In the genomic region with DNA sequence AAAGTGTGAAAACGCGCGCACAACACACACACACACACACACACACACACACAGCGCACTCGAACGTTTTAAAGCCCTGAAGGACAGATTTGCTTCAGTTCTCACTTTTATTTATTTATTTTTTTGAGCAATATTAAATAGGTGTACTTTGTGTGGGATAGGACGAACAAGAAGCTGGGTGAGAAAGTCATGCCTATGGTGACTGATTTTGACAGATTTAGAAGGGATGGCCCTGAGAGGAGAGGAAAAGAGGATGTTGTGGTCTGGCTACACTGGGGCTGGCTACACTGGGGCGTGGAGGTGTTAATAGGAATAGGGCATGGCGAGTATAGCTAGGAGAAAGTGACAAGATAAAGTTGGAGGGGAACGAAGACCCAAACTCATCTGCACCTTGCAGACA, we compare ENCODE assay signal across 8 mouse cellular contexts. TPM values are rescaled to one million over a fixed set of nuclear protein-coding genes. Genes with fewer than 3 reads are reported as not detected.
A peak's percentile ranks its signal among the peaks of the same experiment; 100 is the strongest.
DNase-seq lines count a peak whose midpoint lies in the region; ATAC-seq and TF ChIP-seq lines count a peak whose summit lies in the region.

No protein-coding gene starts in this region.

- no peak for ATAC-seq in heart, embryonic 12.5 days (ENCODE audit: insufficient number of reproducible peaks, low FRiP score)
- peak; percentile 64 for ATAC-seq in granulocyte monocyte progenitor cell, adult 5-6 weeks (replicated peaks; ENCODE audit: poor library complexity, severe bottlenecking)
- no peak for ATAC-seq in liver, embryonic 16.5 days (ENCODE audit: low read depth)
- ATAC-seq in stomach, embryonic 16.5 days (ENCODE audit: insufficient read depth, low FRiP score), result no peak

- intact Hi-C loops in left cerebral cortex, postnatal 25 days (cut with DNase I), result loop anchor here (5.0 kb wide), 2 partner anchors 720 to 1055 kb away; a partner anchor contains a TSS

- WGBS in heart, embryonic 12.5 days, result 50% methylated on average over 10 of the region's 10 CpGs
- 23% methylated on average over 10 of the region's 10 CpGs for WGBS in liver, embryonic 16.5 days (ENCODE audit: insufficient replicate concordance)
- WGBS in stomach, embryonic 16.5 days, result 48% methylated on average over 10 of the region's 10 CpGs

- no peak for DNase-seq in heart, postnatal 4 days
- DNase-seq in ES-E14 (ENCODE audit: low read depth, low spot score), result no peak
- DNase-seq in left cerebral cortex, postnatal 25 days (ENCODE audit: low spot score in 2 of 2), result no peak
- DNase-seq in ovary, postnatal 14 days (ENCODE audit: low spot score), result no peak

- peaks cover 19% of the 10 kb centered on the region for H3K4me1 ChIP-seq in heart, embryonic 12.5 days (replicated peaks)
- peaks cover 0 to 5% of the 10 kb centered on the region in 2 experiments; a peak in 1 of 4 replicates for H3K4me1 ChIP-seq in ES-E14 (ENCODE audit: control insufficient read depth in 2 of 2, insufficient read depth in 2 of 2, low read length in 2 of 2, poor library complexity in 1 of 2)
- H3K4me1 ChIP-seq in liver, embryonic 16.5 days (ENCODE audit: control insufficient read depth, low read depth, low read length), result peaks cover 19% of the 10 kb centered on the region
- H3K4me1 ChIP-seq in stomach, embryonic 16.5 days (ENCODE audit: control insufficient read depth, insufficient read depth, low read length), result peaks cover 13% of the 10 kb centered on the region

- H3K4me2 ChIP-seq in heart, embryonic 12.5 days, result peak overlapping the region; percentile 86
- peak overlapping the region; percentile 93 for H3K4me2 ChIP-seq in liver, embryonic 16.5 days (ENCODE audit: low read depth, low read length)
- H3K4me2 ChIP-seq in stomach, embryonic 16.5 days (ENCODE audit: low read depth, low read length), result peak overlapping the region; percentile 69

- peak overlapping the region; percentile 89 for H3K9ac ChIP-seq in heart, embryonic 12.5 days
- H3K9ac ChIP-seq in ES-E14 (ENCODE audit: insufficient read depth, low read depth, low read length, poor library complexity, severe bottlenecking), result peak overlapping the region; percentile 96
- H3K9ac ChIP-seq in liver, embryonic 16.5 days (ENCODE audit: low read depth, low read length), result peak overlapping the region; percentile 92
- peak overlapping the region; percentile 94 for H3K9ac ChIP-seq in stomach, embryonic 16.5 days (ENCODE audit: low read length)

- no peaks in the 10 kb centered on the region for H3K9me3 ChIP-seq in heart, embryonic 12.5 days (replicated peaks)
- no peaks in the 10 kb centered on the region for H3K9me3 ChIP-seq in ES-E14 (ENCODE audit: control insufficient read depth, insufficient read depth, low read depth, low read length)
- H3K9me3 ChIP-seq in liver, embryonic 16.5 days (replicated peaks; ENCODE audit: control insufficient read depth, low read length), result no peaks in the 10 kb centered on the region
- H3K9me3 ChIP-seq in stomach, embryonic 16.5 days (replicated peaks; ENCODE audit: control insufficient read depth, low read length), result no peaks in the 10 kb centered on the region

- peak overlapping the region; percentile 89 for H3K4me3 ChIP-seq in heart, embryonic 12.5 days
- H3K4me3 ChIP-seq in ES-E14 (ENCODE audit: insufficient read depth in 1 of 2, low read depth in 1 of 2, low read length in 2 of 2, poor library complexity in 1 of 2, severe bottlenecking in 1 of 2), result peak overlapping the region; percentile 83 to 98; a peak in 3 of 4 replicates
- peak overlapping the region; percentile 99 for H3K4me3 ChIP-seq in liver, embryonic 16.5 days (ENCODE audit: low read depth, low read length)
- H3K4me3 ChIP-seq in stomach, embryonic 16.5 days (replicated peaks; ENCODE audit: low read length), result peak overlapping the region; percentile 95

- H3K27me3 ChIP-seq in heart, embryonic 12.5 days (replicated peaks), result no peaks in the 10 kb centered on the region
- H3K27me3 ChIP-seq in liver, embryonic 16.5 days (ENCODE audit: control insufficient read depth, insufficient read depth, low read depth, low read length), result no peaks in the 10 kb centered on the region
- no peaks in the 10 kb centered on the region for H3K27me3 ChIP-seq in stomach, embryonic 16.5 days (ENCODE audit: control insufficient read depth, insufficient read depth, low read length)

- in situ Hi-C loops in ES-E14 (cut with MboI; ENCODE audit: low sequenced_read_pairs in 2 of 2, unreplicated experiment in 2 of 2), result no loop called here

- H3K36me3 ChIP-seq in heart, embryonic 12.5 days, result no peaks in the 10 kb centered on the region
- no peaks in the 10 kb centered on the region for H3K36me3 ChIP-seq in ES-E14 (ENCODE audit: control insufficient read depth, insufficient read depth, low read length, poor library complexity, severe bottlenecking)
- no peaks in the 10 kb centered on the region for H3K36me3 ChIP-seq in liver, embryonic 16.5 days (ENCODE audit: control insufficient read depth, insufficient read depth)
- H3K36me3 ChIP-seq in stomach, embryonic 16.5 days (ENCODE audit: control insufficient read depth, insufficient read depth, low read length), result no peaks in the 10 kb centered on the region

- 0 out of 2 replicates have a peak overlapping the region, but pooled peaks have one; percentile 93 for H3K27ac ChIP-seq in heart, embryonic 12.5 days (ENCODE audit: poor library complexity, severe bottlenecking)
- no peak overlapping the region for H3K27ac ChIP-seq in ES-E14 (ENCODE audit: insufficient read depth, low read depth, low read length, poor library complexity, severe bottlenecking)
- H3K27ac ChIP-seq in liver, embryonic 16.5 days (ENCODE audit: low read length), result peak overlapping the region; percentile 92
- H3K27ac ChIP-seq in stomach, embryonic 16.5 days (ENCODE audit: low read length), result peak overlapping the region; percentile 86; the same call in 1 of the 2 replicates

TF ChIP-seq in ES-E14, 5 proteins besides CTCF, POLR2A, EP300 and RAD21:
- TF ChIP-seq ZNF384 (IDR thresholded peaks at IDR 0.05; ENCODE audit: low read depth, low read length) (no peak), CHD2 (IDR thresholded peaks at IDR 0.05; ENCODE audit: low read depth, low read length) (no peak), ZC3H11A (IDR thresholded peaks at IDR 0.05; ENCODE audit: borderline replicate concordance, low read depth, low read length) (no peak), MAFK (IDR thresholded peaks at IDR 0.05; ENCODE audit: insufficient read depth, low read depth, low read length) (no peak)

RNA-seq across cellular contexts. Expression of a gene that starts 0.4 kb away (rescaled TPM):
- polyA plus RNA-seq in heart, embryonic 12.5 days (2016; fragmentation: Nextera tagmentation; extraction: Ambion mirVana), result 50.7 and 56.0 TPM in 2 replicates
- 10 to 100 TPM; 28.8 to 31.7 TPM for total RNA-seq in heart, postnatal 4 days (2021)
- 19.9 and 26.8 TPM in 2 replicates for total RNA-seq in ES-E14 (2012; rRNA removed)
- 21.9 and 22.5 TPM in 2 replicates for total RNA-seq in granulocyte monocyte progenitor cell, adult 5-6 weeks (2014; fragmentation: Nextera tagmentation)
- total RNA-seq in granulocyte monocyte progenitor cell, adult 5-6 weeks (2017), result 20.2 and 21.9 TPM in 2 replicates
- 16.1 and 17.9 TPM in 2 replicates for polyA plus RNA-seq in liver, embryonic 16.5 days (2015; fragmentation: Nextera tagmentation; extraction: Ambion mirVana)
- polyA plus RNA-seq in stomach, embryonic 16.5 days (2015; fragmentation: Nextera tagmentation; extraction: Ambion mirVana), result 52.7 and 53.2 TPM in 2 replicates
- total RNA-seq in left cerebral cortex, postnatal 25 days (2021), result 10 to 100 TPM; 68.2 to 69.8 TPM
